Mouse (Mus musculus): ENCODE results near the gene Atp6v1f. TPM values are rescaled to one million over a fixed set of nuclear protein-coding genes. Genes with fewer than 3 reads are reported as not detected.

The Atp6v1f gene
- total RNA-seq (2023): 100 to 1,000 TPM; 127 to 137 TPM

GRCm38 (mm10) chr6:29467583-29468354 is at the start of gene Atp6v1f:
Gene Atp6v1f, plus strand, starts transcription at chr6:29467718.

GRCm38 (mm10) chr6:29433038-29433803 is 34.3 kb upstream of the Atp6v1f start, which contains the start of gene Flnc:
Gene Flnc, plus strand, starts transcription at chr6:29433256.

DNA sequence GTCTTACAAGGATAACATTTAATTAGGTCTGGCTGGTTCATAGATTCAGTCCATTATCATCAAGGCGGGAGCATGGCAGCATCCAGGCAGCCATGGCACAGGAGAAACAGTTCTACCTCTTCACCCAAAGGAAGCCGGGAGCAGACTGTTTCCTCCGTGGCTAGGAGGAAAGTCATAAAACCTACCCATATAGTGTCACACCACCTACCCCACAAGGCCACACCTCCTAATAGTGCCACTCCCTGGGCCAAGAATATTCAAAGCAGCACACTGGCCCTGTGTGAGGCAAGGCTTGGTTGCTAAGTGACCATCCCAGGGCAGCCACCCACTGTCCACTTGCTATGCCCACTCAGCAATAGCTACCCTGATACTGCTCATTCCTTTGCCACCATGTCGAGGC is 3.6 kb downstream of the Atp6v1f start, which contains the start of gene Atp6v1fnb:
Atp6v1fnb (plus strand) TSS at position 301 of the 400 bp plus-strand sequence.

DNA sequence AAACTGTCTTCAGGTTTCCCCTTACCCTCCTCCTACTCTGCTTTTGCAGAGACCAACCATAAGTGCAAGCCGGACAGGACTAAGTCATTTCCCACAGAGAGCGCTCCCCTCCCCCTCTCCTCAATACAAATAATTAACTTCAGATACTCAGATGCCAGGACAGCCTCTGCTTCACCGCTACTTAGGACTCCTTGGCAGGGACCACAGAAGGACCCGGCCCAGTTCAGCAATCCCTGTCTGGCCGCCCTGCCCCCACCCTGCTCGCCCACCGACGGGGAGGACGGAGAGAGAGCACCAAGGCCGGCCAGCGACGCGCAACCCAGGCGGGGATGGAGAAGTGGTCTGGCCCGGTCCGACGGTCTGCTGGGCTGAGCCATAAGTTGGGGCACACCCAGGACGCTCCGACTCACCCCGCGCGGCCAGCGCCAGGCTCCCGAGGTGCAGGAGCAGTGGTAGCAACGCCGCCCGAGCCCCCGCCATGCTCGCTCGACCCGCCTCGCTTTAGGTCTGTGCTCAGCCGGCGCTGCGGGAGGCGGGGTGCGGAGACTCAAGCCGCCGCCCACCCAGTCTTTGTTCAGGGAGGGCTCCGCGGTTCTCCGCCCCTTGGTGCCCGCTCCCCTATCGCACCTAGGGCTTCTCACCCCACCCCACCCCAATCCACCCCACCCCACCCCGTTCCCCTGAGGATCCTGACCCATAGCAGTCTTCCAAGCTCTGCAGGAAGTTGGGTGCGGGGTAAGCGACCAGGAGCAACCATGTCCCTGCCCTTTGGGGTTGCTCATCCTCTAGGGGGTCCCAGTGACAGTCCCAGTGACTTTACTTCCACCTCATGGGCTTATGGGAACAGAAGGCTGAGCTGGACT is 40.2 kb downstream of the Atp6v1f start, which contains the start of gene Kcp:
Kcp (minus strand) TSS at position 506 of the 863 bp plus-strand sequence.

Other genes with a start within 250 kb of the Atp6v1f start
- 1 to 10 TPM; 1.9 to 3.1 TPM for gene Hilpda, start 195.2 kb upstream of the Atp6v1f start, total RNA-seq (2023)
- not detected for gene Fam71f2, start 188.1 kb upstream of the Atp6v1f start, total RNA-seq (2023)
- not detected for gene Fam71f1, start 148.6 kb upstream of the Atp6v1f start, total RNA-seq (2023)
- gene Calu, start 119.6 kb upstream of the Atp6v1f start, total RNA-seq (2023): 10 to 100 TPM; 36.7 to 38.5 TPM
- not detected for gene Opn1sw, start 79.2 kb upstream of the Atp6v1f start, total RNA-seq (2023)
- gene Ccdc136, start 71.4 kb upstream of the Atp6v1f start, total RNA-seq (2023): not detected
- under 1 TPM; 0.04 to 0.13 TPM for gene Flnc, start 34.5 kb upstream of the Atp6v1f start, total RNA-seq (2023)
- gene Atp6v1fnb, start 3.7 kb downstream of the Atp6v1f start, total RNA-seq (2023): 1 to 10 TPM; 1.1 to 1.4 TPM
- gene Kcp, start 40.2 kb downstream of the Atp6v1f start, total RNA-seq (2023): not detected
- gene Irf5, start 58.9 kb downstream of the Atp6v1f start, total RNA-seq (2023): 100 to 1,000 TPM; 110 to 127 TPM
- gene Tnpo3, start 142.2 kb downstream of the Atp6v1f start, total RNA-seq (2023): 10 to 100 TPM; 49.6 to 54.4 TPM
- 10 to 100 TPM; 22.9 to 36.2 TPM for gene Tspan33, start 226.5 kb downstream of the Atp6v1f start, total RNA-seq (2023)